Mouse (Mus musculus) ES-E14 (cell line): ENCODE results near the gene Hhipl1. TPM values are rescaled to one million over a fixed set of nuclear protein-coding genes. Genes with fewer than 3 reads are reported as not detected.

ENCODE experiments used
- DNase-seq: peaks from one replicate; pipeline ENCODE4 v3.0.0-alpha.2; 2013; ENCODE audit warnings: low read depth, low spot score
- H3K27ac ChIP-seq: 2 replicates; pipeline ENCODE4 v1.5.1; 2012; ENCODE audit warnings: low read depth, mild to moderate bottlenecking, low read length, moderate library complexity, mixed read lengths; ENCODE audit not compliant: poor library complexity, insufficient read depth, severe bottlenecking
- H3K36me3 ChIP-seq: 2 replicates; pipeline ENCODE4 v1.6.1; 2012; ENCODE audit warnings: mild to moderate bottlenecking, low read length, moderate library complexity, mixed read lengths; ENCODE audit not compliant: control insufficient read depth, poor library complexity, insufficient read depth, severe bottlenecking
- H3K4me1 ChIP-seq, 2 experiments: fragments of 150-350 bp in 1 of 2; sonication (generic) in 1 of 2; 2 replicates each; pipeline ENCODE4 v1.6.1; 2012; ENCODE audit warnings: low read length in 2 of 2, mild to moderate bottlenecking in 1 of 2, mixed read lengths in 1 of 2; ENCODE audit not compliant: control insufficient read depth in 2 of 2, insufficient read depth in 2 of 2, poor library complexity in 1 of 2
- H3K4me3 ChIP-seq, 2 experiments: fragments of 150-350 bp in 1 of 2; sonication (generic) in 1 of 2; 2 replicates each; pipeline ENCODE4 v1.5.1; 2012; ENCODE audit warnings: low read length in 2 of 2, low read depth in 1 of 2, mild to moderate bottlenecking in 1 of 2, mixed read lengths in 1 of 2; ENCODE audit not compliant: insufficient read depth in 1 of 2, poor library complexity in 1 of 2, severe bottlenecking in 1 of 2
- H3K9ac ChIP-seq: 2 replicates; pipeline ENCODE4 v1.6.1; 2012; ENCODE audit warnings: low read depth, mild to moderate bottlenecking, low read length, mixed read lengths; ENCODE audit not compliant: poor library complexity, insufficient read depth, severe bottlenecking
- H3K9me3 ChIP-seq: fragments of 150-350 bp; sonication (generic); 2 replicates; pipeline ENCODE4 v1.6.1; 2012; ENCODE audit warnings: low read depth, mild to moderate bottlenecking, low read length; ENCODE audit not compliant: control insufficient read depth, insufficient read depth
- CHD2 ChIP-seq: IDR thresholded peaks from 2 replicates; pipeline ENCODE4 v1.6.1; 2014; ENCODE audit warnings: mild to moderate bottlenecking, low read depth, low read length, inconsistent platforms
- HCFC1 ChIP-seq: IDR thresholded peaks from 2 replicates; pipeline ENCODE4 v1.6.1; 2012; ENCODE audit warnings: low read length, inconsistent platforms, borderline replicate concordance; ENCODE audit not compliant: insufficient read depth
- MAFK ChIP-seq: IDR thresholded peaks from 2 replicates; pipeline ENCODE4 v1.6.1; 2014; ENCODE audit warnings: mild to moderate bottlenecking, low read depth, low read length, inconsistent platforms; ENCODE audit not compliant: insufficient read depth
- ZC3H11A ChIP-seq: IDR thresholded peaks from 2 replicates; pipeline ENCODE4 v1.6.1; 2012; ENCODE audit warnings: low read depth, mild to moderate bottlenecking, inconsistent platforms, low read length, borderline replicate concordance
- ZNF384 ChIP-seq: IDR thresholded peaks from 2 replicates; pipeline ENCODE4 v1.6.1; 2012; ENCODE audit warnings: low read depth, low read length, inconsistent platforms
- in situ Hi-C, 2 experiments: fragments of 600-800 bp; cut with MboI; formaldehyde crosslinking; loops; one replicate each; pipeline ENCODE4 v1.15.1; 2025; ENCODE audit warnings: low sequenced_read_pairs in 2 of 2, inconsistent platforms in 1 of 2; ENCODE audit not compliant: unreplicated experiment in 2 of 2
- total RNA-seq: library from RNA; depleted of rRNA; stranded (reverse); fragments of 300-350 nt; gene quantifications from 2 replicates; pipeline ENCODE4 v1.2.3, GENCODE M21; 2012

The Hhipl1 gene
- total RNA-seq, 1 experiment: 1.0 TPM

- TF ChIP-seq MAFK: no peak
- TF ChIP-seq CHD2: no peak
- TF ChIP-seq HCFC1: no peak
- no peak for TF ChIP-seq ZC3H11A
- TF ChIP-seq ZNF384: no peak
- Histone ChIP-seq H3K9ac (no peak overlapping the region), H3K4me1 (peaks cover 0 to 7% of the 10 kb centered on the region in 2 experiments; a peak in 1 of 4 replicates), H3K4me3 (no peak overlapping the region), H3K36me3 (no peaks in the 10 kb centered on the region), H3K9me3 (no peaks in the 10 kb centered on the region), H3K27ac (no peak overlapping the region)
- in situ Hi-C loops: loop anchor here in 1 of 2 experiments (25.0 kb wide), 1 partner anchor 118 kb away; no protein-coding TSS in a partner anchor
- no peak for DNase-seq
Measured at GRCm38 (mm10) chr12:108368921-108369320, 62.9 kb downstream of the Hhipl1 start.

- Histone ChIP-seq H3K4me1 (peaks cover 0 to 3% of the 10 kb centered on the region in 2 experiments; a peak in 1 of 4 replicates), H3K36me3 (no peaks in the 10 kb centered on the region), H3K27ac (no peak within 1 kb of the TSS), H3K9ac (no peak within 1 kb of the TSS), H3K9me3 (no peaks in the 10 kb centered on the region), H3K4me3 (no peak within 1 kb of the TSS)
- TF ChIP-seq ZNF384 (no peak), CHD2 (no peak), HCFC1 (no peak), ZC3H11A (no peak)
- in situ Hi-C loops: loop anchor here in 1 of 2 experiments (25.0 kb wide), 1 partner anchor 116 kb away; no protein-coding TSS in a partner anchor
- no peak for DNase-seq
Measured at GRCm38 (mm10) chr12:108370596-108371428, 64.7 kb downstream of the Hhipl1 start, which contains the start of gene Eml1. Gene Eml1, plus strand, starts transcription at chr12:108370957.

DNA sequence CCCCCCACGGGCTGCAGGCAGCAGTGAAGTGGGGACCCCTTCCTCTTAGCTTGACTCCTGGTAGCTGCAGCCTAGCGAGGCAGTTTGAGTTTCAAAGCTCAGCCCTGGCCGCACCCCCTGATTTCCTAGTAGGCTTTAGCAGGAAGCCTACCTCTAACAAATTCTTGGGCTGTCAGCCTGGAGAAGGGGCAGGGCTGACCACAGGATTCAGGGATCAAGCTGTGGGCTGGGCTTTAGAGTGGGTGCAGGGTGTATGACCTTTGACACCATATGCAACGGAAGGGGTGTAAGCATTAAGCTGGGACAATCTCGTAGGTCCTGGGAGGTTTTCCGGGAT, 65.3 kb downstream of the Hhipl1 start:
- Histone ChIP-seq H3K27ac (no peak overlapping the region), H3K9ac (no peak overlapping the region), H3K9me3 (no peaks in the 10 kb centered on the region), H3K4me1 (no peaks in the 10 kb centered on the region), H3K36me3 (no peaks in the 10 kb centered on the region), H3K4me3 (no peak overlapping the region)
- in situ Hi-C loops: loop anchor here in 1 of 2 experiments (25.0 kb wide), 1 partner anchor 116 kb away; no protein-coding TSS in a partner anchor
- no peak for DNase-seq
- no peak for TF ChIP-seq HCFC1
- TF ChIP-seq MAFK: no peak
- no peak for TF ChIP-seq ZNF384
- no peak for TF ChIP-seq CHD2
- no peak for TF ChIP-seq ZC3H11A

DNA sequence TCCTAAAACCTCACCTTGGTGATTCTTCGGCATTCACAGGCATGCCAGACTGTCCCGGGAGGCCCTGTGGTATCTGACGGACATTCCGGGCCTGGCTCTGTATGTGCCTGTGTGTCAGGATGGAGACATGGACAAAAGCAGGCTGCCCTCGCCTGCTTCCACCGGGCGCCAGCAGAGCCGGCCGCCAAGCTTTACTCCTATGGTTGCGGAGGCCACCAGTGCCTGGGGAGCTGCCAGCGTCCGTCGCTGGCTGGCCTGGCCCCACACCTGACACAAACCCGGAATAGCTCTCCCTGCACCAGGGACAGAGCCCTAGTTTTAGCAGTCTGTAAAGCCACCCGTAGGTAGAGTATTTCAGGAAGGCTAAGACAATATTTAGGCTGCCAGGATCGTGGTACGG, 66.2 kb downstream of the Hhipl1 start:
- no peak overlapping the region for H3K4me3 ChIP-seq
- no peaks in the 10 kb centered on the region for H3K4me1 ChIP-seq
- TF ChIP-seq ZNF384: no peak
- no peak for TF ChIP-seq ZC3H11A
- TF ChIP-seq MAFK: no peak
- TF ChIP-seq HCFC1: no peak
- no peak for TF ChIP-seq CHD2
- DNase-seq: no peak
- no peaks in the 10 kb centered on the region for H3K9me3 ChIP-seq
- no peaks in the 10 kb centered on the region for H3K36me3 ChIP-seq
- H3K9ac ChIP-seq: no peak overlapping the region
- no peak overlapping the region for H3K27ac ChIP-seq
- in situ Hi-C loops: loop anchor here in 1 of 2 experiments (25.0 kb wide), 1 partner anchor 115 kb away; no protein-coding TSS in a partner anchor

- in situ Hi-C loops: loop anchor here in 1 of 2 experiments (25.0 kb wide), 1 partner anchor 114 kb away; no protein-coding TSS in a partner anchor
- no peak overlapping the region for H3K27ac ChIP-seq
- TF ChIP-seq ZC3H11A: no peak
Measured at GRCm38 (mm10) chr12:108373611-108374010, 67.5 kb downstream of the Hhipl1 start.

More at GRCm38 (mm10) chr12:108373611-108374010, 67.5 kb downstream of the Hhipl1 start:
- Histone ChIP-seq H3K9me3 (no peaks in the 10 kb centered on the region), H3K9ac (no peak overlapping the region), H3K36me3 (no peaks in the 10 kb centered on the region), H3K4me3 (no peak overlapping the region), H3K4me1 (no peaks in the 10 kb centered on the region)
- no peak for DNase-seq
